Mouse (Mus musculus) cortical plate, adult 2 months (tissue): ENCODE measurements around the gene Wdr5. TPM values are rescaled to one million over a fixed set of nuclear protein-coding genes. Genes with fewer than 3 reads are reported as not detected.
"Not testable (repeated sequence)": the region's sequence is repeated elsewhere in the genome, so short reads cannot be mapped to it uniquely, and the experiment has no call there.

ENCODE experiments used
- H3K27ac ChIP-seq: fragments of 200-500 bp; 2 replicates; pipeline ENCODE4 v1.5.1; 2012; ENCODE audit warnings: low read length, control low read depth, inconsistent platforms; ENCODE audit not compliant: insufficient read depth
- H3K4me1 ChIP-seq: fragments of 200-500 bp; 2 replicates; pipeline ENCODE4 v1.6.1; 2011; ENCODE audit warnings: low read length; ENCODE audit not compliant: control insufficient read depth, insufficient read depth
- H3K4me3 ChIP-seq: fragments of 200-500 bp; 2 replicates; pipeline ENCODE4 v1.5.1; 2011; ENCODE audit warnings: mild to moderate bottlenecking, low read length, control low read depth; ENCODE audit not compliant: insufficient read depth
- CTCF ChIP-seq: fragments of 200-500 bp; IDR thresholded peaks from 2 replicates; pipeline ENCODE4 v1.5.1; 2011; ENCODE audit warnings: mild to moderate bottlenecking, control low read depth, low read length; ENCODE audit not compliant: insufficient read depth; ENCODE audit errors: extremely low read depth
- POLR2A ChIP-seq: fragments of 200-500 bp; IDR thresholded peaks from 2 replicates; pipeline ENCODE4 v1.6.1; 2011; ENCODE audit warnings: mild to moderate bottlenecking, low read length, control low read depth; ENCODE audit not compliant: insufficient read depth; ENCODE audit errors: extremely low read depth
- polyA plus RNA-seq: library from polyadenylated mRNA; depleted of rRNA; stranded (reverse); fragments of >200 nt; gene quantifications from 2 replicates; pipeline ENCODE4 v1.2.3, GENCODE M21; 2012

Gene Wdr5
- polyA plus RNA-seq, 1 experiment: 27.6 TPM

DNA sequence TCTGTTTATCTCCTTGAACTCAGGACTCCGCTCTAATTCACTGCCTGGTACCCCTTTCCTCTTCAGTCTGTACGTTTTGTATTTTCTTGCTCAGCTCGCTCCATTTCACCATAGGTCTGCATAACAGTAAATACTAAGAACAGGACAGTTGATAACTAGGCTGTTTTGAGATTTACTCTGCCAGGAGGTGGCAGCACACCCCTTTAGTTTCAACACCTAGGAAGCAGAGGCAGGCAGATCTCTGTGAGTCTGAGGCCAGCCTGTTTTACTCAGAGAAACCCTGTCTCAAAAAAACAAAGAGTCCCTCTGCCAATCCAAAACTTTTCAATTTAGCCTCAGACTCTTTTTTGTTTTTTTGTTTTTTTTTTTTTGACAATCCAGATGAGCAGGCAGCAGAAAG is 21.0 kb upstream of the Wdr5 start:
- Histone ChIP-seq H3K4me3 (no peak overlapping the region), H3K4me1 (no peaks in the 10 kb centered on the region), H3K27ac (no peak overlapping the region)
- TF ChIP-seq CTCF: no peak
- TF ChIP-seq POLR2A: no peak

GRCm38 (mm10) chr2:27496391-27497028 is 18.4 kb upstream of the Wdr5 start:
- Histone ChIP-seq H3K27ac (no peak overlapping the region), H3K4me1 (no peaks in the 10 kb centered on the region), H3K4me3 (peak overlapping the region; percentile 46)
- no peak for TF ChIP-seq CTCF
- no peak for TF ChIP-seq POLR2A

DNA sequence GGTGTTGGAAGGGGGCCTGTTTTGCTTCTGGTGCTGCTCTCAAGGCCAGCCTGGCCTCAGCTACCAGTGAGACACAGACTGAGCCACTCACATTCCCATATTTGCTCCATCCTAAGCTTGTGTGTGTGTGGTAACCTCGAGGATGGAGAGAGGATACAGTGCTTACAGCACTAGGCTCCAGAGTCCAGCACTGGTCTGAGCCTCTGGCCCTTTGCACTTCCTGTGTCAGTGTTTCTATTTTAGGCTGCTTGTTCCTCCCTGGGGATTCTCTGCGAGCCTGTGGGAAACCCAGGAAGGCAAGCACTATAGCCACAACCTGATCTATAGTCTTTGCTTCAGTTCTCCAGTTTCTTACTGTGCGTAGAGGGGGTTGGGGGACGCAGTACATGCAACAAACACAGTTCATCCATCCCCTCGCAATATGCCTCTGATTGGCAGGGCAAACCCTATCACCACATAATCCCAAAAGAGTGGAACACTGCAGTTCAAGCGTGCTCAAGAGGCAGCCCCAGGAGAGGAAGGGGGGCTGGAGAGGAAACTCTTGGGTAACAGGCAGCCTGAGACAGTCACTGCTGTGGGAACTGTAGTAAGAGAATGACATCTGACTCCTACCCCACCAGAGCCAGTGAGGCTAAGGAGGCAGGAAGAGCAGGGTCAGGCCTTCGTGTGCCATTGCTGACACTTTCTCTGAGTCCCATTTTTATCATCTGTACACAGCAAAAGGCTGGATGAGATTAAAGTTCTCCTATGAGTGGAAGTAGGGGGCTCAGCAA is 10.7 kb upstream of the Wdr5 start:
- Histone ChIP-seq H3K4me3 (no peak overlapping the region), H3K4me1 (no peaks in the 10 kb centered on the region), H3K27ac (no peak overlapping the region)
- TF ChIP-seq POLR2A (no peak), CTCF (no peak)

- no peaks in the 10 kb centered on the region for H3K4me1 ChIP-seq
- no peak for TF ChIP-seq CTCF
- TF ChIP-seq POLR2A: no peak
- H3K27ac ChIP-seq: no peak overlapping the region
- H3K4me3 ChIP-seq: no peak overlapping the region
Observed at GRCm38 (mm10) chr2:27505539-27505938, 9.4 kb upstream of the Wdr5 start.

DNA sequence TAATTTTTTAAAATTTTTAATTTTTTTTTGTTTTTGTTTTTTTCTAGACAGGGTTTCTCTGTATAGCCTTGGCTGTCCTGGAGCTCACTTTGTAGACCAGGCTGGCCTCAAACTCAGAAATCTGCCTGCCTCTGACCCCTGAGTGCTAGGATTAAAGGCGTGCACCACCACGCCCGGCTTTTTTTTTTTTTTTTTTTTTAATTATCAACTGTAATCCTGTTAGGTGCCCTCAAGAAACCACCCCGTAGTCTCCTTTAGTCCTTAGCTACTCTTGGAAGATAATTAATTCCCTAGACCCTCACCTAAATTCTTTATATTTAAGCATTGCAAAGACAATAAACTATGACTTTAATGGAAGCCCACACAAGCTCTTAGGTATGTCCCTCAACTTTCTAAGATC is 8.3 kb upstream of the Wdr5 start:
- H3K27ac ChIP-seq, H3K4me3 ChIP-seq, H3K4me1 ChIP-seq: not testable (repeated sequence)

DNA sequence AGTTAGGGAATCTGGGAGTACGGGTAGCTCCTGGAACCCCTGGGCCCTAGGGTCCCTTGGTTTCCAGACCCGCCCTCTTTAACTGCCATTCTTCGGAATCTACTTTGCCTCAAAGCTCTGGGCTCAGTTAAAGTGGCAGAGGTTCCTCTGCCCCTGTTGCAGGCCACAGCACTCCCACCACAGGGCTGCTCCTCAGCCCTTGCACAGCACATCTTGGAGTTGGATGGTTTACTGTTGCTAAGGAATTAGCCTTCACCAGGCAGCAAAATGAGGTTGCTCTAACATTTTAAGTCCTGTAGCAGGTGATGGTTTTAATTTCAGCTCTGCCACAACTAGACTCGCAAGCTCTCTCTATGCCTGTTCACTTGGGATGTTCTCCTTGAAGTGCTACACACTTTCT is 7.4 kb upstream of the Wdr5 start, which contains the start of gene Brd3:
Gene Brd3 (minus strand): TSS at position 101 of the 400 bp plus-strand sequence.
- Histone ChIP-seq H3K27ac (no peak within 1 kb of the TSS), H3K4me3 (no peak within 1 kb of the TSS), H3K4me1 (no peaks in the 10 kb centered on the region)
- no peak for TF ChIP-seq CTCF
- TF ChIP-seq POLR2A: no peak

DNA sequence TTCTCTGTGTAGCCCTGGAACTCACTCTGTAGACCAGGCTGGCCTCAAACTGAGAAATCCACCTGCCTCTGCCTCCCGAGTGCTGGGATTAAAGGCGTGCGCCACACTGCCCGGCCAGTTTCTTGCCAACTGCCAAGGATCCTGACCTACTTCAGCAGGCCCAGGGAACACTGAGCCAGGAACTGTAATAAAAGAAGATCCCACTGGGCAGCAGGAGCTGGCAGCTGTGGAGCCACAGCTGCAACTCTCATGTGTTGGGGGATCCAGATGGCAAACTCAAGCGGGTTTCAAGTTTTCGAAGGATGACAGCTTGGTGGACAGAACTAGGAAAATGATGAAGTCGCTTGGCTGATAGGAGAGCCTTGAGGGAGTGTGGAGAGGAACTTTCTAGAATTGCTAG is 4.3 kb upstream of the Wdr5 start:
- TF ChIP-seq CTCF (no peak), POLR2A (no peak)
- Histone ChIP-seq H3K27ac (no peak overlapping the region), H3K4me1 (peaks cover 4% of the 10 kb centered on the region; the same call in 1 of the 2 replicates), H3K4me3 (no peak overlapping the region)

- Histone ChIP-seq H3K4me1 (peaks cover 6% of the 10 kb centered on the region; the same call in 1 of the 2 replicates), H3K27ac (no peak overlapping the region), H3K4me3 (no peak overlapping the region)
- TF ChIP-seq POLR2A (no peak), CTCF (no peak)
Observed at GRCm38 (mm10) chr2:27512909-27513308, 2.0 kb upstream of the Wdr5 start.

DNA sequence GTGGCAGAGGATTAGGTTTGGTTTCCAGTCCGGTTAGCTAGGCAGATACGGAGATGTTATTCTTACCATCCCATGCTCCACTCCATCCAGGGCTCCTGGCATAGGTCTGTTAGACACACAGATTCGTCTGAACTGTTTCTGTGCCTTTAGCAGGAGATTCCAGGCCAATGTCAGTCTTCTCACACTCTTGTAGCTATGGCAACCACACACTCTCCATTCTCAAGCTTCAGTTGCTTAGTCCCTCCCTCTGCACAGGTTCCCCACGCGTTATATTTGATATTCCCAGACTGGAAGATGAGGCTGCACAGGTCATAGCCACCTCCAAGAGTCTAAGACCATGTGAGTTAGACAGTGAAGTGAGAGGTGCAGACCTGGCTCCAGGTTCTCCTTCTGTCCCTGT is 1.1 kb upstream of the Wdr5 start:
- peaks cover 6% of the 10 kb centered on the region; the same call in 1 of the 2 replicates for H3K4me1 ChIP-seq
- peak overlapping the region; percentile 53; the same call in 1 of the 2 replicates for H3K4me3 ChIP-seq
- TF ChIP-seq POLR2A: no peak
- TF ChIP-seq CTCF: no peak
- H3K27ac ChIP-seq: no peak overlapping the region
